Comparison of ENCODE assay signal across 17 mouse cellular contexts in the genomic region with DNA sequence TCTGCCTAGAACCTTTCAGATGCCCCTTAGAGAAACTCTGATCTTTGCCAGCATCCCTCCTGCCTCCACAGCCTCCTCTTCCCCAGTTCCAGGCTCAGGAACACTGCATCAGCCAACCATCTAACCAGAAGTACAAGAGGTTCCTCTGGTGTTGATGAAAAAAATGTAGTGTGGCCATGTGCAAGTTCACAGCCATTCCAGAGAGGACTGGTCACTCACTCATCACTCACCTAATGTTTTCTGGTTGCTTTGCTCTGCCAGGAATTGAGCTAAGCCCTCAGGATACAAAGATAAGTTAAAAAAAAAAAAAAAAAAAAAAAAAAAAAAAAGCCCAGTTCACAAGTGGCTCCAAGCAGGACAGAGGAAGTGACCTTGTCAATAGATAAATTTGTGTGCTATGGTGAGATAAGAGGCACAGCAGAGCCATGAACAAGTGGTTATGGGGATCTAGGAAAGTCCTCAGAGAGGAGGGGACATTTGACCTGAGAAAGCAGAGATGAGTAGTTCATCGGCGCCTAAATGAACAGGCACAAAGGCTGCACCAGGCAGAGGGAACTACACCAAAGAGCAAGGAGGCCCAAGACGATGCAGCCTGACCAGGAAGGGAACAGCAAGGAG. TPM values are rescaled to one million over a fixed set of nuclear protein-coding genes. Genes with fewer than 3 reads are reported as not detected.
DNase-seq lines count a peak whose midpoint lies in the region; ATAC-seq and TF ChIP-seq lines count a peak whose summit lies in the region.
"Had no signal": no experiment of that assay in that cellular context is flagged by ENCODE, and none has a peak within 500 bp of the region (broad histone marks: within the 10 kb centered on the region; RNA-seq: fewer than 3 reads in every experiment).

No protein-coding gene starts in this region.

- TF ChIP-seq CTCF in lung, postnatal 0 days (IDR thresholded peaks at IDR 0.05): no peak

- peak overlapping the region; percentile 59 for H3K27ac ChIP-seq in heart, embryonic 13.5 days (replicated peaks)
- H3K27ac ChIP-seq in heart, embryonic 11.5 days (ENCODE audit: low read depth, low read length): no peak overlapping the region
- H3K27ac ChIP-seq in lung, postnatal 0 days (ENCODE audit: low read length): 0 out of 2 replicates have a peak overlapping the region, but pooled peaks have one; percentile 12
- H3K27ac ChIP-seq: embryonic facial prominence, embryonic 12.5 days; forebrain, embryonic 15.5 days; limb, embryonic 12.5 days; macrophage; midbrain, embryonic 15.5 days had no signal

- H3K27me3 ChIP-seq in heart, embryonic 13.5 days (replicated peaks): peaks cover 15% of the 10 kb centered on the region
- peaks cover 5% of the 10 kb centered on the region; the same call in 1 of the 2 replicates for H3K27me3 ChIP-seq in heart, embryonic 11.5 days (ENCODE audit: control insufficient read depth, insufficient read depth, low read length)
- H3K27me3 ChIP-seq in lung, postnatal 0 days (replicated peaks; ENCODE audit: insufficient read depth, low read length): no peaks in the 10 kb centered on the region
- H3K27me3 ChIP-seq: embryonic facial prominence, embryonic 12.5 days; forebrain, embryonic 15.5 days; midbrain, embryonic 15.5 days had no signal

- H3K9me3 ChIP-seq in heart, embryonic 13.5 days: no peaks in the 10 kb centered on the region
- no peaks in the 10 kb centered on the region for H3K9me3 ChIP-seq in heart, embryonic 11.5 days (replicated peaks; ENCODE audit: control insufficient read depth, low read length)
- no peaks in the 10 kb centered on the region for H3K9me3 ChIP-seq in lung, postnatal 0 days (ENCODE audit: low read length)
- H3K9me3 ChIP-seq: embryonic facial prominence, embryonic 12.5 days; forebrain, embryonic 15.5 days; limb, embryonic 12.5 days; midbrain, embryonic 15.5 days had no signal

- DNase-seq in lung, postnatal 0 days (ENCODE audit: low spot score): no peak
- no peak for DNase-seq in lung, adult 18-20 months
- DNase-seq in frontal cortex, postnatal 36 days (ENCODE audit: low spot score in 2 of 2): no peak
- no peak for DNase-seq in layer of hippocampus, postnatal 14 days (ENCODE audit: low spot score in 2 of 2)
- DNase-seq: cerebellum, adult 11-12 months; cerebellum, postnatal 36 days had no signal

- 15% methylated on average over 3 of the region's 3 CpGs for WGBS in heart, embryonic 13.5 days
- 17% methylated on average over 3 of the region's 3 CpGs for WGBS in heart, embryonic 11.5 days (ENCODE audit: insufficient replicate concordance)
- whole genome bisulfite sequencing in lung, postnatal 0 days: 36% methylated on average over 3 of the region's 3 CpGs

- no peak for ATAC-seq in heart, embryonic 13.5 days (ENCODE audit: extremely low read depth, insufficient number of reproducible peaks, low FRiP score, low TSS enrichment)
- no peak for ATAC-seq in heart, embryonic 11.5 days (replicated peaks; ENCODE audit: insufficient number of reproducible peaks, low FRiP score, low TSS enrichment)
- no peak for ATAC-seq in lung, postnatal 0 days
- ATAC-seq in common myeloid progenitor, adult 5-6 weeks (replicated peaks; ENCODE audit: low read depth, poor library complexity, severe bottlenecking): peak; percentile 31
- ATAC-seq: forebrain, embryonic 15.5 days; hindbrain, embryonic 16.5 days; midbrain, embryonic 15.5 days had no signal

- H3K9ac ChIP-seq in heart, embryonic 13.5 days: no peak overlapping the region
- H3K9ac ChIP-seq in heart, embryonic 11.5 days (ENCODE audit: low read depth, low read length): no peak overlapping the region
- no peak overlapping the region for H3K9ac ChIP-seq in lung, postnatal 0 days (replicated peaks; ENCODE audit: low read depth)
- H3K9ac ChIP-seq: embryonic facial prominence, embryonic 12.5 days; forebrain, embryonic 15.5 days; limb, embryonic 12.5 days; midbrain, embryonic 15.5 days had no signal

- no peak overlapping the region for H3K4me2 ChIP-seq in heart, embryonic 13.5 days
- H3K4me2 ChIP-seq in heart, embryonic 11.5 days: no peak overlapping the region
- H3K4me2 ChIP-seq in lung, postnatal 0 days (replicated peaks; ENCODE audit: low read depth, low read length): no peak overlapping the region
- H3K4me2 ChIP-seq: embryonic facial prominence, embryonic 12.5 days; forebrain, embryonic 15.5 days; limb, embryonic 12.5 days; midbrain, embryonic 15.5 days had no signal

- no peak for TF ChIP-seq EP300 in lung, postnatal 0 days (IDR thresholded peaks at IDR 0.05)

- H3K4me3 ChIP-seq in heart, embryonic 13.5 days: no peak overlapping the region
- no peak overlapping the region for H3K4me3 ChIP-seq in heart, embryonic 11.5 days (ENCODE audit: low read depth, low read length)
- H3K4me3 ChIP-seq in lung, postnatal 0 days (ENCODE audit: low read depth, low read length): no peak overlapping the region
- H3K4me3 ChIP-seq: embryonic facial prominence, embryonic 12.5 days; forebrain, embryonic 15.5 days; limb, embryonic 12.5 days; midbrain, embryonic 15.5 days had no signal

- H3K36me3 ChIP-seq in heart, embryonic 13.5 days: no peaks in the 10 kb centered on the region
- no peaks in the 10 kb centered on the region for H3K36me3 ChIP-seq in heart, embryonic 11.5 days (ENCODE audit: control insufficient read depth, insufficient read depth, low read length)
- no peaks in the 10 kb centered on the region for H3K36me3 ChIP-seq in lung, postnatal 0 days (ENCODE audit: insufficient read depth, low read length)
- H3K36me3 ChIP-seq: embryonic facial prominence, embryonic 12.5 days; forebrain, embryonic 15.5 days; limb, embryonic 12.5 days; midbrain, embryonic 15.5 days had no signal

- peaks cover 45% of the 10 kb centered on the region for H3K4me1 ChIP-seq in heart, embryonic 13.5 days
- H3K4me1 ChIP-seq in heart, embryonic 11.5 days (ENCODE audit: control insufficient read depth, insufficient read depth, low read length): peaks cover 18% of the 10 kb centered on the region
- peaks cover 5% of the 10 kb centered on the region; the same call in 1 of the 2 replicates for H3K4me1 ChIP-seq in lung, postnatal 0 days (ENCODE audit: insufficient read depth, low read depth, low read length)
- H3K4me1 ChIP-seq: embryonic facial prominence, embryonic 12.5 days; midbrain, embryonic 15.5 days had no signal

RNA-seq across cellular contexts. Expression of a gene that starts 10.5 kb away (rescaled TPM):
- 0.08 and 0.39 TPM in 2 replicates for polyA plus RNA-seq in heart, embryonic 13.5 days (2015; fragmentation: Nextera tagmentation; extraction: Ambion mirVana)
- not detected in 2 replicates for polyA plus RNA-seq in heart, embryonic 11.5 days (2014; fragmentation: Nextera tagmentation; extraction: Ambion mirVana)
- 10.9 and 12.3 TPM in 2 replicates for polyA plus RNA-seq in lung, postnatal 0 days (2015; fragmentation: Nextera tagmentation; extraction: Ambion mirVana)
- not detected in 2 replicates for total RNA-seq in common myeloid progenitor, adult 5-6 weeks (2017)
- under 1 TPM; 0.26 to 0.30 TPM for total RNA-seq in layer of hippocampus, postnatal 14 days (2021)
- total RNA-seq: gastrocnemius, adult 18-20 months had no signal
- polyA plus RNA-seq: kidney, adult 2 months; limb, embryonic 12.5 days; macrophage had no signal

RNA-seq across cellular contexts. Expression of a gene that starts 42.9 kb away (rescaled TPM):
- 1.4 and 1.9 TPM in 2 replicates for polyA plus RNA-seq in heart, embryonic 13.5 days (2015; fragmentation: Nextera tagmentation; extraction: Ambion mirVana)
- polyA plus RNA-seq in heart, embryonic 11.5 days (2014; fragmentation: Nextera tagmentation; extraction: Ambion mirVana): 0.75 and 1.3 TPM in 2 replicates
- polyA plus RNA-seq in lung, postnatal 0 days (2015; fragmentation: Nextera tagmentation; extraction: Ambion mirVana): 1.6 TPM in 2 replicates
- total RNA-seq in common myeloid progenitor, adult 5-6 weeks (2017): not detected in 2 replicates
- 1 to 10 TPM in 1 of 2 experiments, under 1 TPM in 1; 0.67 to 1.1 TPM for total RNA-seq in layer of hippocampus, postnatal 14 days (2021)
- polyA plus RNA-seq: macrophage had no signal
